Mouse (Mus musculus) kidney, adult 2 months (tissue): Measurements from ENCODE around the gene Sema4d.

Source experiments
- CTCF ChIP-seq: fragments of 200-500 bp; conservative IDR thresholded peaks from 2 replicates; pipeline ENCODE4 v1.5.1; 2011; ENCODE audit warnings: low read depth, mild to moderate bottlenecking, control low read depth, low read length, moderate library complexity, mixed read lengths; ENCODE audit not compliant: insufficient read depth, insufficient read length
- POLR2A ChIP-seq: fragments of 200-500 bp; IDR thresholded peaks from one replicate; pipeline ENCODE4 v1.6.1; 2011; ENCODE audit warnings: low read depth, low read length, control low read depth

- TF ChIP-seq CTCF (no peak), POLR2A (no peak)
Observed at GRCm38 (mm10) chr13:51658094-51658493, 135.5 kb downstream of the Sema4d start.
